Mouse (Mus musculus) ES-E14 (cell line): ENCODE results near the gene B2m. TPM values are rescaled to one million over a fixed set of nuclear protein-coding genes. Genes with fewer than 3 reads are reported as not detected.

Experiments
- DNase-seq: peaks from one replicate; pipeline ENCODE4 v3.0.0-alpha.2; 2013; ENCODE audit warnings: low read depth, low spot score
- H3K27ac ChIP-seq: 2 replicates; pipeline ENCODE4 v1.5.1; 2012; ENCODE audit warnings: low read depth, mild to moderate bottlenecking, low read length, moderate library complexity, mixed read lengths; ENCODE audit not compliant: poor library complexity, insufficient read depth, severe bottlenecking
- H3K36me3 ChIP-seq: 2 replicates; pipeline ENCODE4 v1.6.1; 2012; ENCODE audit warnings: mild to moderate bottlenecking, low read length, moderate library complexity, mixed read lengths; ENCODE audit not compliant: control insufficient read depth, poor library complexity, insufficient read depth, severe bottlenecking
- H3K4me1 ChIP-seq, 2 experiments: fragments of 150-350 bp in 1 of 2; sonication (generic) in 1 of 2; 2 replicates each; pipeline ENCODE4 v1.6.1; 2012; ENCODE audit warnings: low read length in 2 of 2, mild to moderate bottlenecking in 1 of 2, mixed read lengths in 1 of 2; ENCODE audit not compliant: control insufficient read depth in 2 of 2, insufficient read depth in 2 of 2, poor library complexity in 1 of 2
- H3K4me3 ChIP-seq, 2 experiments: fragments of 150-350 bp in 1 of 2; sonication (generic) in 1 of 2; 2 replicates each; pipeline ENCODE4 v1.5.1; 2012; ENCODE audit warnings: low read length in 2 of 2, low read depth in 1 of 2, mild to moderate bottlenecking in 1 of 2, mixed read lengths in 1 of 2; ENCODE audit not compliant: insufficient read depth in 1 of 2, poor library complexity in 1 of 2, severe bottlenecking in 1 of 2
- H3K9ac ChIP-seq: 2 replicates; pipeline ENCODE4 v1.6.1; 2012; ENCODE audit warnings: low read depth, mild to moderate bottlenecking, low read length, mixed read lengths; ENCODE audit not compliant: poor library complexity, insufficient read depth, severe bottlenecking
- H3K9me3 ChIP-seq: fragments of 150-350 bp; sonication (generic); 2 replicates; pipeline ENCODE4 v1.6.1; 2012; ENCODE audit warnings: low read depth, mild to moderate bottlenecking, low read length; ENCODE audit not compliant: control insufficient read depth, insufficient read depth
- CHD2 ChIP-seq: IDR thresholded peaks from 2 replicates; pipeline ENCODE4 v1.6.1; 2014; ENCODE audit warnings: mild to moderate bottlenecking, low read depth, low read length, inconsistent platforms
- HCFC1 ChIP-seq: IDR thresholded peaks from 2 replicates; pipeline ENCODE4 v1.6.1; 2012; ENCODE audit warnings: low read length, inconsistent platforms, borderline replicate concordance; ENCODE audit not compliant: insufficient read depth
- MAFK ChIP-seq: IDR thresholded peaks from 2 replicates; pipeline ENCODE4 v1.6.1; 2014; ENCODE audit warnings: mild to moderate bottlenecking, low read depth, low read length, inconsistent platforms; ENCODE audit not compliant: insufficient read depth
- ZC3H11A ChIP-seq: IDR thresholded peaks from 2 replicates; pipeline ENCODE4 v1.6.1; 2012; ENCODE audit warnings: low read depth, mild to moderate bottlenecking, inconsistent platforms, low read length, borderline replicate concordance
- ZNF384 ChIP-seq: IDR thresholded peaks from 2 replicates; pipeline ENCODE4 v1.6.1; 2012; ENCODE audit warnings: low read depth, low read length, inconsistent platforms
- in situ Hi-C, 2 experiments: fragments of 600-800 bp; cut with MboI; formaldehyde crosslinking; loops; one replicate each; pipeline ENCODE4 v1.15.1; 2025; ENCODE audit warnings: low sequenced_read_pairs in 2 of 2, inconsistent platforms in 1 of 2; ENCODE audit not compliant: unreplicated experiment in 2 of 2
- total RNA-seq: library from RNA; depleted of rRNA; stranded (reverse); fragments of 300-350 nt; gene quantifications from 2 replicates; pipeline ENCODE4 v1.2.3, GENCODE M21; 2012

The B2m gene
- total RNA-seq, 1 experiment = 73.8 TPM

GRCm38 (mm10) chr2:122116888-122117287 lies 30.6 kb upstream of the B2m start:
- in situ Hi-C loops = no loop called here
- no peak overlapping the region for H3K9ac ChIP-seq
- no peak overlapping the region for H3K27ac ChIP-seq
- H3K4me1 ChIP-seq = no peaks in the 10 kb centered on the region; a peak in 1 of 4 replicates
- H3K36me3 ChIP-seq = peaks cover under 1% of the 10 kb centered on the region
- no peaks in the 10 kb centered on the region for H3K9me3 ChIP-seq
- no peak for DNase-seq
- TF ChIP-seq MAFK (peak; percentile 99), HCFC1 (no peak), ZNF384 (no peak), CHD2 (no peak)
- 0 out of 4 replicates have a peak overlapping the region, but pooled peaks of 1 of the 2 experiments have one; percentile 82 for H3K4me3 ChIP-seq

- in situ Hi-C loops = no loop called here
- H3K4me1 ChIP-seq = no peaks in the 10 kb centered on the region; a peak in 1 of 4 replicates
- peak; percentile 94 for DNase-seq
Measured at GRCm38 (mm10) chr2:122117961-122118958, 29.2 kb upstream of the B2m start, which contains the start of gene Spg11. TSS of gene Spg11 (minus strand) at chr2:122118386.

GRCm38 (mm10) chr2:122125680-122126572 lies 21.6 kb upstream of the B2m start:
- peak; percentile 52; the same call in 1 of the 2 replicates for TF ChIP-seq MAFK
- no peak for TF ChIP-seq ZNF384
- peak overlapping the region; percentile 19; the same call in 1 of the 2 replicates for H3K27ac ChIP-seq
- in situ Hi-C loops = no loop called here
- H3K4me1 ChIP-seq = peaks cover 10 to 20% of the 10 kb centered on the region in 2 experiments
- no peaks in the 10 kb centered on the region for H3K9me3 ChIP-seq
- H3K9ac ChIP-seq = peak overlapping the region; percentile 15; the same call in 1 of the 2 replicates
- H3K36me3 ChIP-seq = peaks cover 2% of the 10 kb centered on the region; the same call in 1 of the 2 replicates
- H3K4me3 ChIP-seq = peak overlapping the region in 1 of 2 experiments; percentile 26; a peak in 3 of 4 replicates
- DNase-seq = peak; percentile 54

More at GRCm38 (mm10) chr2:122117961-122118958, 29.2 kb upstream of the B2m start, which contains the start of gene Spg11:
- TF ChIP-seq MAFK = no peak
- TF ChIP-seq ZC3H11A = no peak
- peak; percentile 92 for TF ChIP-seq ZNF384
- peak; percentile 65 for TF ChIP-seq CHD2
- TF ChIP-seq HCFC1 = peak; percentile 68; the same call in 1 of the 2 replicates
- H3K27ac ChIP-seq = peak within 1 kb of the TSS; percentile 93
- peak within 1 kb of the TSS; percentile 100 for H3K9ac ChIP-seq
- no peaks in the 10 kb centered on the region; the same call in none of the 2 replicates for H3K36me3 ChIP-seq
- H3K9me3 ChIP-seq = no peaks in the 10 kb centered on the region
- peak within 1 kb of the TSS; percentile 82 to 99 for H3K4me3 ChIP-seq

- Histone ChIP-seq H3K4me3 (no peak overlapping the region), H3K4me1 (peaks cover 10 to 20% of the 10 kb centered on the region in 2 experiments), H3K9me3 (no peaks in the 10 kb centered on the region), H3K9ac (no peak overlapping the region), H3K27ac (peak overlapping the region; percentile 37; the same call in 1 of the 2 replicates), H3K36me3 (peaks cover 2% of the 10 kb centered on the region; the same call in 1 of the 2 replicates)
- no peak for TF ChIP-seq ZNF384
- TF ChIP-seq HCFC1 = no peak
- no peak for TF ChIP-seq ZC3H11A
- no peak for TF ChIP-seq CHD2
- no peak for TF ChIP-seq MAFK
- no peak for DNase-seq
- in situ Hi-C loops = no loop called here
Measured at GRCm38 (mm10) chr2:122126765-122127347, 20.6 kb upstream of the B2m start.
